Mouse (Mus musculus): ENCODE results near the gene Ip6k2. TPM values are rescaled to one million over a fixed set of nuclear protein-coding genes. Genes with fewer than 3 reads are reported as not detected.
A peak's percentile ranks its signal among the peaks of the same experiment; 100 is the strongest.

Ip6k2 gene
- total and polyA plus RNA-seq, 3 experiments, result 23.6 to 28.4 (median 27.2) TPM

DNA sequence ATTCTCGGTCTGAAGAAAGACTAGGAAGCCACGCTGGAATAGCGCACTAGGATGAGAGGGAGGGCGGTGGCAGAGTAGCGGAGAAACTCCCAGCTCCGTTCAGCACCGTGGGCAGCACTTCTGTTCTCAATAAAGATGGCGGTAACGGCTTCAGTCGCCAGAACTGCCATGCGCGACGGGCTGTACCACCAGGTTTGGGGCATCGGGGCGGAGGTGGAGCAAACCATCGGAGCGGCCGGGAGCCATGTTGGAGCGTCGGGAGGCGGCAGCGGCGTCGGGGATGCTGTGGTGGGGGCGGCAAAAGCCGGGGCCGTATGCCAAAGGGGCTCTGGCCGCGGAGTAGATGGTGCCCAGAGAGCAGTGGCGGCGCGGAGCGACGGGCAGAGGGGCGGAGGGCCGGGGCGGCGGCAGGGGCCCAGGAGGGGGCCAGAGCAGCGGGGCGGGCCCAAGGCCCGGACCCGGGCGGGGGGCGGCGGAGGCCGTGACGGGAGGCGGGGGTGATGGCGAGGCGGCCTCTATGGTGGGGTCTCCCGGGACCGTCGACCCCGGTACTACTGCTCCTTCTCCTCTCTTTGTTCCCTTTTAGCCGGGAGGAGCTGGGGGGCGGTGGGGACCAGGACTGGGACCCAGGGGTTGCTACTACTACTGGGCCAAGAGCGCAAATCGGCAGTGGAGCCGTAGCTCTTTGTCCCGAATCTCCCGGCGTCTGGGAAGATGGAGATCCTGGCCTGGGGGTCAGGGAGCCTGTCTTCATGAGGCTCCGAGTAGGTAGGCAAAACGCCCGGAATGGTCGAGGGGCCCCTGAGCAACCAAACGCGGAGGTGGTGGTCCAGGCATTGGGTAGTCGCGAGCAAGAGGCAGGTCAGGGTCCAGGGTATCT lies 42.5 kb downstream of the Ip6k2 start, which contains the start of gene Celsr3:
Gene Celsr3 (plus strand): TSS at position 501 of the 880 bp plus-strand sequence.
- no peak within 1 kb of the TSS for H3K4me3 ChIP-seq (replicated peaks in 1 of 3; ENCODE audit: low read depth in 2 of 3, low read length in 2 of 3, poor library complexity in 1 of 3)
- H3K27ac ChIP-seq (ENCODE audit: insufficient read depth, low read depth), result no peak within 1 kb of the TSS
- no peaks in the 10 kb centered on the region for H3K36me3 ChIP-seq (replicated peaks in 1 of 2; ENCODE audit: control insufficient read depth in 1 of 2, insufficient read depth in 1 of 2, low read length in 1 of 2)
- no peak for DNase-seq (ENCODE audit: extremely low read depth)
- peaks cover 21% of the 10 kb centered on the region for H3K9me3 ChIP-seq (replicated peaks; ENCODE audit: low read length)
- no peaks in the 10 kb centered on the region for H3K4me1 ChIP-seq (ENCODE audit: control insufficient read depth in 1 of 2, insufficient read depth in 2 of 2)
- H3K27me3 ChIP-seq (replicated peaks), result peaks cover 11% of the 10 kb centered on the region
- H3K9ac ChIP-seq (ENCODE audit: insufficient read depth, low read depth), result no peak within 1 kb of the TSS
- H3K79me2 ChIP-seq (replicated peaks; ENCODE audit: control insufficient read depth, extremely low read depth, insufficient read depth, poor library complexity, severe bottlenecking), result no peaks in the 10 kb centered on the region
- no peak for TF ChIP-seq USF2 (conservative IDR thresholded peaks at IDR 0.05; ENCODE audit: low read depth, low read length)
- TF ChIP-seq JUND (conservative IDR thresholded peaks at IDR 0.05; ENCODE audit: low read depth, low read length), result no peak
- no peak for TF ChIP-seq CHD1 (IDR thresholded peaks at IDR 0.05; ENCODE audit: low read depth, low read length)
- no peak for TF ChIP-seq ELF1 (IDR thresholded peaks at IDR 0.05; ENCODE audit: low read depth, low read length)
- no peak for TF ChIP-seq ZMIZ1 (IDR thresholded peaks at IDR 0.05; ENCODE audit: low read depth, low read length)
- TF ChIP-seq MAFK (IDR thresholded peaks at IDR 0.05; ENCODE audit: insufficient replicate concordance, low read length), result no peak
- dilution Hi-C loops (cut with MboI; ENCODE audit: extremely low pct_ligation_motif_present, extremely low pct_unique_long_range_greater_than_20kb, low sequenced_read_pairs) (no loop called here), in situ Hi-C loops (cut with MboI; ENCODE audit: low pct_ligation_motif_present, low pct_unique_long_range_greater_than_20kb, low sequenced_read_pairs) (no loop called here)
- no peak within 1 kb of the TSS for H3K4me2 ChIP-seq (ENCODE audit: insufficient read depth, low read depth, poor library complexity, severe bottlenecking)

DNA sequence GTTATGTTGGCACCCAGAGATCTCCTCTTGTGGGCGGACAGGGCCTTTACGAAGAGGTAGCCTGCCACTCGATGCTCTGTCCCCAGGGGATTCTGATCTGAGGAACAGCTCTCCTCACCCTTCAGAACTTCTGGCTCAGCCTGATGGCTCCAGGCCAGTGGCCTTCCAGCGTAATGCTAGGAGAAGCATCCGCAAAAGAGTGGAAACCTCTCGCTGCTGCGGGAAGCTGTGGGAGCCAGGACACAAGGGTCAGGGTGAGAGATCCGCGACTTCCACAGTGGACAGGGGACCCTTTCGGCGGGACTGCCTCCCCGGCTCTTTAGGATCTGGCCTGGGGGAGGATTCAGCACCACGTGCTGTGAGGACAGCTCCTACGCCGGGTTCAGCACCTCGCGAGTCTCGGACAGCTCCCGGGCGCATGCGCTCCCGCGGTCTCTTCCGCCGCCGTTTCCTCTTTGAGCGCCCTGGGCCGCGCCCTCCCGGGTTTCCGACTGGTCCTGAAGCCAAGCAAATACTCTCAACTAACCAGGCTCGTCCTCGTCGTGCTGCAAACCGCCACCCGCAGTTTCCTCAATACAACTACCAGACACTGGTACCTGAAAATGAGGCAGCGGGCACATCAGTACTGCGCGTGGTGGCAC lies 43.2 kb downstream of the Ip6k2 start:
- Histone ChIP-seq H3K27ac (ENCODE audit: insufficient read depth, low read depth) (no peak overlapping the region), H3K4me1 (ENCODE audit: control insufficient read depth in 1 of 2, insufficient read depth in 2 of 2) (peaks cover 0 to 4% of the 10 kb centered on the region in 2 experiments; a peak in 2 of 4 replicates), H3K4me2 (ENCODE audit: insufficient read depth, low read depth, poor library complexity, severe bottlenecking) (no peak overlapping the region), H3K79me2 (replicated peaks; ENCODE audit: control insufficient read depth, extremely low read depth, insufficient read depth, poor library complexity, severe bottlenecking) (no peaks in the 10 kb centered on the region), H3K36me3 (replicated peaks in 1 of 2; ENCODE audit: control insufficient read depth in 1 of 2, insufficient read depth in 1 of 2, low read length in 1 of 2) (no peaks in the 10 kb centered on the region), H3K27me3 (replicated peaks) (peaks cover 19% of the 10 kb centered on the region), H3K9me3 (replicated peaks; ENCODE audit: low read length) (peaks cover 24% of the 10 kb centered on the region), H3K4me3 (replicated peaks in 1 of 3; ENCODE audit: low read depth in 2 of 3, low read length in 2 of 3, poor library complexity in 1 of 3) (no peak overlapping the region), H3K9ac (ENCODE audit: insufficient read depth, low read depth) (no peak overlapping the region)
- in situ Hi-C loops (cut with MboI; ENCODE audit: low pct_ligation_motif_present, low pct_unique_long_range_greater_than_20kb, low sequenced_read_pairs), result no loop called here
- dilution Hi-C loops (cut with MboI; ENCODE audit: extremely low pct_ligation_motif_present, extremely low pct_unique_long_range_greater_than_20kb, low sequenced_read_pairs), result no loop called here
- TF ChIP-seq NRF1 (IDR thresholded peaks at IDR 0.05; ENCODE audit: low read depth, low read length) (peak; percentile 82), MXI1 (IDR thresholded peaks at IDR 0.05; ENCODE audit: low read depth, low read length) (peak; percentile 79), ZMIZ1 (IDR thresholded peaks at IDR 0.05; ENCODE audit: low read depth, low read length) (no peak), SIN3A (IDR thresholded peaks at IDR 0.05; ENCODE audit: low read length) (peak; percentile 95)
- no peak for DNase-seq (ENCODE audit: extremely low read depth)

DNA sequence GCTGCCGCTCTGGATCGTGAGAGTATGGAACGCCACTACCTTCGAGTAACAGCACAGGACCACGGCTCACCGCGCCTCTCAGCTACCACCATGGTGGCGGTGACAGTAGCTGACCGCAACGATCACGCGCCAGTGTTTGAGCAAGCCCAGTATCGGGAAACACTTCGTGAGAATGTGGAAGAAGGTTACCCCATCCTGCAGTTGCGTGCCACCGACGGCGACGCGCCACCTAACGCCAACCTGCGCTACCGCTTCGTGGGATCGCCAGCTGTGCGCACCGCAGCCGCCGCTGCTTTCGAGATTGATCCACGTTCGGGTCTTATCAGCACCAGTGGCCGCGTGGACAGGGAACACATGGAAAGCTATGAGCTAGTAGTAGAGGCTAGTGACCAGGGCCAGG lies 43.9 kb downstream of the Ip6k2 start:
- Histone ChIP-seq H3K79me2 (replicated peaks; ENCODE audit: control insufficient read depth, extremely low read depth, insufficient read depth, poor library complexity, severe bottlenecking) (no peaks in the 10 kb centered on the region), H3K27me3 (replicated peaks) (peaks cover 24% of the 10 kb centered on the region), H3K36me3 (replicated peaks in 1 of 2; ENCODE audit: control insufficient read depth in 1 of 2, insufficient read depth in 1 of 2, low read length in 1 of 2) (no peaks in the 10 kb centered on the region), H3K9me3 (replicated peaks; ENCODE audit: low read length) (peaks cover 27% of the 10 kb centered on the region), H3K27ac (ENCODE audit: insufficient read depth, low read depth) (no peak overlapping the region), H3K4me2 (ENCODE audit: insufficient read depth, low read depth, poor library complexity, severe bottlenecking) (no peak overlapping the region), H3K4me1 (ENCODE audit: control insufficient read depth in 1 of 2, insufficient read depth in 2 of 2) (peaks cover 0 to 7% of the 10 kb centered on the region in 2 experiments; a peak in 2 of 4 replicates), H3K9ac (ENCODE audit: insufficient read depth, low read depth) (no peak overlapping the region), H3K4me3 (replicated peaks in 1 of 3; ENCODE audit: low read depth in 2 of 3, low read length in 2 of 3, poor library complexity in 1 of 3) (no peak overlapping the region)
- no peak for TF ChIP-seq POLR2AphosphoS2 (IDR thresholded peaks at IDR 0.05; ENCODE audit: low read depth, low read length)
- no peak for TF ChIP-seq GABPA (IDR thresholded peaks at IDR 0.05; ENCODE audit: insufficient replicate concordance, low read depth, low read length)
- TF ChIP-seq MXI1 (IDR thresholded peaks at IDR 0.05; ENCODE audit: low read depth, low read length), result no peak
- no peak for TF ChIP-seq SIN3A (IDR thresholded peaks at IDR 0.05; ENCODE audit: low read length)
- no peak for TF ChIP-seq JUN (IDR thresholded peaks at IDR 0.05; ENCODE audit: insufficient read depth, low read depth, low read length)
- no peak for TF ChIP-seq USF1 (IDR thresholded peaks at IDR 0.05; ENCODE audit: low read depth, low read length)
- no peak for TF ChIP-seq UBTF (IDR thresholded peaks at IDR 0.05; ENCODE audit: low read depth, low read length)
- no peak for TF ChIP-seq ZNF384 (IDR thresholded peaks at IDR 0.05; ENCODE audit: low read depth, low read length)
- TF ChIP-seq NRF1 (IDR thresholded peaks at IDR 0.05; ENCODE audit: low read depth, low read length), result no peak
- no peak for TF ChIP-seq CHD1 (IDR thresholded peaks at IDR 0.05; ENCODE audit: low read depth, low read length)
- TF ChIP-seq KAT2A (IDR thresholded peaks at IDR 0.05; ENCODE audit: insufficient replicate concordance, low read length), result no peak
- in situ Hi-C loops (cut with MboI; ENCODE audit: low pct_ligation_motif_present, low pct_unique_long_range_greater_than_20kb, low sequenced_read_pairs) (no loop called here), dilution Hi-C loops (cut with MboI; ENCODE audit: extremely low pct_ligation_motif_present, extremely low pct_unique_long_range_greater_than_20kb, low sequenced_read_pairs) (no loop called here)
- no peak for DNase-seq (ENCODE audit: extremely low read depth)
